Mouse (Mus musculus): ENCODE results near the gene Cdkn2c. TPM values are rescaled to one million over a fixed set of nuclear protein-coding genes. Genes with fewer than 3 reads are reported as not detected.

The Cdkn2c gene
- total and polyA plus RNA-seq, 3 experiments, result 7.1 to 16.1 (median 14.1) TPM

DNA sequence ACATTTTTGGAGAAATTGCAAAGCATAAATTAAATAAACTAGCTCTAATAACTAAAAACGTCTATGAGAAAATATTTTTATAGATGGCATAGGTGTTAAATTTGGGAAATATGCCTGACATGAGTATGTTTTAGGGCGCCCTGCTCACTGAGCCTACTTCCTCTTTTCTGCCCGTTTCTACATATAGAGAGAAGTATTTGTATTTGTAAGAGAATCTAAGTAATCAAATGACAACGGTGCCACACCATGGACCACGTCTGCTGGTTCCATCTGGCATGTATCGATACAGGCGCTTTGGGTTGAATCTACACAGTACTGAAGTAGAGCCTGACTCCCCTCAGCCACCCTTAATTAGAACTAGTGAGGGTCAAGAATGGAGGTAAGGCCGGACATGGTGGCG lies 27.6 kb downstream of the Cdkn2c start:
- Histone ChIP-seq H3K9me3 (replicated peaks; ENCODE audit: low read length) (no peaks in the 10 kb centered on the region), H3K4me3 (replicated peaks in 1 of 3; ENCODE audit: low read depth in 2 of 3, low read length in 2 of 3, poor library complexity in 1 of 3) (no peak overlapping the region), H3K36me3 (replicated peaks in 1 of 2; ENCODE audit: control insufficient read depth in 1 of 2, insufficient read depth in 1 of 2, low read length in 1 of 2) (no peaks in the 10 kb centered on the region), H3K4me1 (ENCODE audit: control insufficient read depth in 1 of 2, insufficient read depth in 2 of 2) (no peaks in the 10 kb centered on the region), H3K27ac (ENCODE audit: insufficient read depth, low read depth) (no peak overlapping the region), H3K79me2 (replicated peaks; ENCODE audit: control insufficient read depth, extremely low read depth, insufficient read depth, poor library complexity, severe bottlenecking) (no peaks in the 10 kb centered on the region), H3K27me3 (replicated peaks) (no peaks in the 10 kb centered on the region), H3K4me2 (ENCODE audit: insufficient read depth, low read depth, poor library complexity, severe bottlenecking) (no peak overlapping the region), H3K9ac (ENCODE audit: insufficient read depth, low read depth) (no peak overlapping the region)
- dilution Hi-C loops (cut with MboI; ENCODE audit: extremely low pct_ligation_motif_present, extremely low pct_unique_long_range_greater_than_20kb, low sequenced_read_pairs), result no loop called here
- in situ Hi-C loops (cut with MboI; ENCODE audit: low pct_ligation_motif_present, low pct_unique_long_range_greater_than_20kb, low sequenced_read_pairs), result no loop called here
- TF ChIP-seq BHLHE40 (IDR thresholded peaks at IDR 0.05; ENCODE audit: low read depth, low read length) (no peak), SMC3 (IDR thresholded peaks at IDR 0.05; ENCODE audit: low read depth, low read length) (no peak), PAX5 (IDR thresholded peaks at IDR 0.05; ENCODE audit: low read length) (no peak), ZNF384 (IDR thresholded peaks at IDR 0.05; ENCODE audit: low read depth, low read length) (no peak), HCFC1 (IDR thresholded peaks at IDR 0.05; ENCODE audit: low read depth, low read length) (no peak), RAD21 (IDR thresholded peaks at IDR 0.05; ENCODE audit: low read depth, low read length) (no peak), TBP (conservative IDR thresholded peaks at IDR 0.05; ENCODE audit: low read depth, low read length) (no peak), ELF1 (IDR thresholded peaks at IDR 0.05; ENCODE audit: low read depth, low read length) (no peak), KAT2A (IDR thresholded peaks at IDR 0.05; ENCODE audit: insufficient replicate concordance, low read length) (no peak), ETS1 (conservative IDR thresholded peaks at IDR 0.05; ENCODE audit: low read depth, low read length) (no peak), JUN (IDR thresholded peaks at IDR 0.05; ENCODE audit: insufficient read depth, low read depth, low read length) (no peak), CTCF (conservative IDR thresholded peaks at IDR 0.05 in 1 of 2, IDR thresholded peaks at IDR 0.05 in 1 of 2; ENCODE audit: low read depth in 2 of 2, low read length in 2 of 2) (no peak)
- no peak for DNase-seq (ENCODE audit: extremely low read depth)

DNA sequence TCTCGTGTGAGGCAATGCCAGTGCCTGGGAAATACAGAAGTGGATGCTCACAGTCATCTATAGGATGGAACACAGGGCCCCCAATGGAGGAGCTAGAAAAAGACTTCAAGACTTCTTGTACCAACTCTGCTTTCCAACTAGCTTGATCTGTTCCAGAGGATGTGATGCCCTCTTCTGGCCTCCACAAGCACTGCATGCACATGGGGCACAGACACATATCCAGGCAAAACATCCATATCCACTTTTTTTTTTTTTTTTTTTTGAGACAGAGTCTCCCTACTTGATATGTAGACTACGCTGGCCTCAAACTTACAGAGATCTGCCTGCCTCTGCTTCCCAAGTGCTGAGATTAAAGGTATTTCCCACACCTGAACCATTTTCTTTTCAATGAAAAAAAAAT lies 32.0 kb downstream of the Cdkn2c start:
- no peak overlapping the region for H3K9ac ChIP-seq (ENCODE audit: insufficient read depth, low read depth)
- H3K9me3 ChIP-seq (replicated peaks; ENCODE audit: low read length), result no peaks in the 10 kb centered on the region
- dilution Hi-C loops (cut with MboI; ENCODE audit: extremely low pct_ligation_motif_present, extremely low pct_unique_long_range_greater_than_20kb, low sequenced_read_pairs) (no loop called here), in situ Hi-C loops (cut with MboI; ENCODE audit: low pct_ligation_motif_present, low pct_unique_long_range_greater_than_20kb, low sequenced_read_pairs) (no loop called here)
- peak; percentile 46 for DNase-seq (ENCODE audit: extremely low read depth)
- no peaks in the 10 kb centered on the region for H3K4me1 ChIP-seq (ENCODE audit: control insufficient read depth in 1 of 2, insufficient read depth in 2 of 2)
- H3K4me2 ChIP-seq (ENCODE audit: insufficient read depth, low read depth, poor library complexity, severe bottlenecking), result no peak overlapping the region
- peak; percentile 53 for TF ChIP-seq SMC3 (IDR thresholded peaks at IDR 0.05; ENCODE audit: low read depth, low read length)
- TF ChIP-seq ZNF384 (IDR thresholded peaks at IDR 0.05; ENCODE audit: low read depth, low read length), result peak; percentile 37; the same call in 1 of the 2 replicates
- TF ChIP-seq RAD21 (IDR thresholded peaks at IDR 0.05; ENCODE audit: low read depth, low read length), result peak; percentile 40
- TF ChIP-seq CTCF (conservative IDR thresholded peaks at IDR 0.05 in 1 of 2, IDR thresholded peaks at IDR 0.05 in 1 of 2; ENCODE audit: low read depth in 2 of 2, low read length in 2 of 2), result peak; percentile 16 to 65; a peak in 2 of 4 replicates
- no peak for TF ChIP-seq MYC (IDR thresholded peaks at IDR 0.05; ENCODE audit: low read depth, low read length)
- TF ChIP-seq USF1 (IDR thresholded peaks at IDR 0.05; ENCODE audit: low read depth, low read length), result no peak
- H3K27ac ChIP-seq (ENCODE audit: insufficient read depth, low read depth), result no peak overlapping the region
- no peaks in the 10 kb centered on the region for H3K36me3 ChIP-seq (replicated peaks in 1 of 2; ENCODE audit: control insufficient read depth in 1 of 2, insufficient read depth in 1 of 2, low read length in 1 of 2)
- H3K79me2 ChIP-seq (replicated peaks; ENCODE audit: control insufficient read depth, extremely low read depth, insufficient read depth, poor library complexity, severe bottlenecking), result no peaks in the 10 kb centered on the region
- no peaks in the 10 kb centered on the region for H3K27me3 ChIP-seq (replicated peaks)
- H3K4me3 ChIP-seq (replicated peaks in 1 of 3; ENCODE audit: low read depth in 2 of 3, low read length in 2 of 3, poor library complexity in 1 of 3), result no peak overlapping the region
